Mouse (Mus musculus) liver, embryonic 13.5 days (tissue): ENCODE data around the gene Fanca. TPM values are rescaled to one million over a fixed set of nuclear protein-coding genes. Genes with fewer than 3 reads are reported as not detected.
"Not testable (repeated sequence)": the region's sequence is repeated elsewhere in the genome, so short reads cannot be mapped to it uniquely, and the experiment has no call there.

Experiments
- ATAC-seq: fragments of 200-750 bp; cut with Nextera tagmentation; 2 replicates; pipeline ENCODE4 v1.8.0; 2017; ENCODE audit warnings: low read depth, mild to moderate bottlenecking, moderate number of reproducible peaks, moderate library complexity
- DNase-seq: peaks from one replicate; pipeline ENCODE4 v3.0.0; 2022
- H3K27ac ChIP-seq: fragments of 300-500 bp; sonication (generic); 2 replicates; pipeline ENCODE4 v1.5.1; 2015; ENCODE audit warnings: moderate library complexity, mild to moderate bottlenecking, inconsistent platforms
- H3K27me3 ChIP-seq: fragments of 300-500 bp; sonication (generic); 2 replicates; pipeline ENCODE4 v1.6.1; 2015; ENCODE audit warnings: mild to moderate bottlenecking, inconsistent platforms
- H3K36me3 ChIP-seq: fragments of 300-500 bp; sonication (generic); 2 replicates; pipeline ENCODE4 v1.6.1; 2015; ENCODE audit warnings: mild to moderate bottlenecking, inconsistent platforms
- H3K4me1 ChIP-seq: fragments of 300-500 bp; sonication (generic); replicated peaks from 2 replicates; pipeline ENCODE4 v1.6.1; 2015; ENCODE audit warnings: inconsistent platforms
- H3K4me2 ChIP-seq: fragments of 300-500 bp; sonication (generic); 2 replicates; pipeline ENCODE4 v1.6.1; 2015; ENCODE audit warnings: inconsistent platforms, mild to moderate bottlenecking, moderate library complexity
- H3K4me3 ChIP-seq: fragments of 300-500 bp; sonication (generic); replicated peaks from 2 replicates; pipeline ENCODE4 v1.5.1; 2015; ENCODE audit warnings: mild to moderate bottlenecking, inconsistent platforms
- H3K9ac ChIP-seq: fragments of 300-500 bp; sonication (generic); 2 replicates; pipeline ENCODE4 v1.6.1; 2015; ENCODE audit warnings: mild to moderate bottlenecking, inconsistent platforms
- H3K9me3 ChIP-seq: fragments of 300-500 bp; sonication (generic); replicated peaks from 2 replicates; pipeline ENCODE4 v1.6.1; 2016; ENCODE audit warnings: inconsistent platforms
- WGBS: fragments of 180-500 bp; shearing (Covaris S2); methylation state at CpG from one replicate; pipeline ENCODE4 v1.1.7; 2015; ENCODE audit not compliant: insufficient replicate concordance; 5-methylcytosine and 5-hydroxymethylcytosine counted together
- polyA plus RNA-seq: library from polyadenylated mRNA; unstranded; fragments of >200 nt; fragmentation: Nextera tagmentation; extraction: Ambion mirVana; gene quantifications from 2 replicates; pipeline ENCODE4 v1.2.1, GENCODE M21; 2015

Gene Fanca
- polyA plus RNA-seq, 1 experiment from 2014 or later = 18.3 TPM

GRCm38 (mm10) chr8:123231742-123232141, 86.6 kb downstream of the Fanca start:
- no peak for DNase-seq
- WGBS = 73% methylated on average over 5 of the region's 5 CpGs

GRCm38 (mm10) chr8:123230326-123230725, 88.0 kb downstream of the Fanca start:
- not testable (repeated sequence) for ATAC-seq, H3K4me3 ChIP-seq, DNase-seq, H3K4me2 ChIP-seq, H3K27ac ChIP-seq, H3K9ac ChIP-seq, H3K9me3 ChIP-seq
- WGBS = 77% methylated on average over 11 of the region's 11 CpGs
- peaks cover 21% of the 10 kb centered on the region for H3K27me3 ChIP-seq
- H3K36me3 ChIP-seq = peaks cover 26% of the 10 kb centered on the region; the same call in 1 of the 2 replicates
- peaks cover 15% of the 10 kb centered on the region for H3K4me1 ChIP-seq

More at GRCm38 (mm10) chr8:123231742-123232141, 86.6 kb downstream of the Fanca start:
- Histone ChIP-seq H3K4me2 (no peak overlapping the region), H3K9me3 (no peaks in the 10 kb centered on the region), H3K27me3 (peaks cover 28% of the 10 kb centered on the region), H3K27ac (no peak overlapping the region), H3K4me3 (no peak overlapping the region), H3K36me3 (peaks cover 22% of the 10 kb centered on the region; the same call in 1 of the 2 replicates), H3K4me1 (peaks cover 21% of the 10 kb centered on the region), H3K9ac (no peak overlapping the region)
- no peak for ATAC-seq

- 94% methylated on average over 1 of the region's 1 CpGs for WGBS
- Histone ChIP-seq H3K4me3 (no peak overlapping the region), H3K4me2 (no peak overlapping the region), H3K27ac (no peak overlapping the region), H3K4me1 (peaks cover 19% of the 10 kb centered on the region), H3K9me3 (no peaks in the 10 kb centered on the region), H3K9ac (no peak overlapping the region), H3K36me3 (peaks cover 26% of the 10 kb centered on the region; the same call in 1 of the 2 replicates), H3K27me3 (peaks cover 2% of the 10 kb centered on the region; the same call in 1 of the 2 replicates)
- ATAC-seq (no peak), DNase-seq (no peak)
These were observed 90.0 kb downstream of the Fanca start for GRCm38 (mm10) chr8:123228416-123228815.

DNA sequence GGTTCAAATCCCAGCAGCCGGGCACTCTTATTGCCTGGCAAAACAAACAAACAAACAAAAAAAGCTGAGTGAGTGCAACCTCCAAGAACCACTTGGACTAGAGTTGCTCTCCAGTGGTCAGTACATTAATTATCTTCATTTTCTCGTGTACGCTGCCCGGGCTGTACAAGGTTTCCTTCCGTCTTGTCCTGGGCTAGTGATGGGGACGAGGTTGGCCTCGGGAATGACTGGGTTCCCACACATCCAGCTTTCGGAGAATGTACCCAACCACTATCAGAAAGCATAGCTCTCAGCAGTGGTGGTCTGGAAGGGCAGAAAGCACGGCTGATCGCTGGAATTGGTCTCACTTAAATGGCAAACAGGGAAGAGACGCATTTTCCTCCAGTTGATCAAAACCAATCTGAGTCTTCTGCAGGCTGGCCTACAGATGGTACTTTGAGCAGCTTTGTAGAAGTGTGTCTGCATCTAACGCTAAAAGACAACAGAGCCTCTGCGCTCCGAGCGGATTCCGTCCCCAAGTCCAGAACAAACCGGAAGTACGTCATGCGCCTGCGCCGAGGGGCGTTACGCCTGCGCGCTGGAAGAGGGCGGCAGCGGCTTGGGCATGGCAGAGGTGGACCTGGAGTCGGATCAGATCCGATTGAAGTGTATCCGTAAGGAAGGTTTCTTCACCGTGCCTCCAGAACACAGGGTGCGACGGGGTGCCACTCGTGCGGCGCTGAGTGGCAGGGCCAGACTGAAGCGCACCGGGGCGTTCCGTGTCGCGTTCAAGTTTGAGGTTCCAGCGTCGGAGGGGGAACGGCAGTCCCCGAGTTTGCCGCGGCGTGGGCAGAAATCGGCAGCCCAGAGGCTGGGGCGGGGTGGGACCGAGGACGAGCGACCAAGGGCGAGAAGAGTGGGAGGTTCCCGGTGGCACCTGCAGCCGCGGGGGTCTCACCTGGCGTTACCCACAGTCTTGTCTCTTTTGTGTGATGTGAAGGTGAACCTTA, 93.8 kb downstream of the Fanca start, which contains the start of gene Cdk10:
Cdk10 (plus strand) TSS at position 565 of the 989 bp plus-strand sequence.
- Histone ChIP-seq H3K27ac (peak within 1 kb of the TSS; percentile 79), H3K4me2 (peak within 1 kb of the TSS; percentile 87), H3K4me1 (peaks cover 19% of the 10 kb centered on the region), H3K27me3 (no peaks in the 10 kb centered on the region), H3K4me3 (peak within 1 kb of the TSS; percentile 71), H3K9me3 (no peaks in the 10 kb centered on the region), H3K9ac (peak within 1 kb of the TSS; percentile 79), H3K36me3 (peaks cover 26% of the 10 kb centered on the region; the same call in 1 of the 2 replicates)
- 2% methylated on average over 59 of the region's 59 CpGs for WGBS
- DNase-seq (peak; percentile 89), ATAC-seq (peak; percentile 88)

DNA sequence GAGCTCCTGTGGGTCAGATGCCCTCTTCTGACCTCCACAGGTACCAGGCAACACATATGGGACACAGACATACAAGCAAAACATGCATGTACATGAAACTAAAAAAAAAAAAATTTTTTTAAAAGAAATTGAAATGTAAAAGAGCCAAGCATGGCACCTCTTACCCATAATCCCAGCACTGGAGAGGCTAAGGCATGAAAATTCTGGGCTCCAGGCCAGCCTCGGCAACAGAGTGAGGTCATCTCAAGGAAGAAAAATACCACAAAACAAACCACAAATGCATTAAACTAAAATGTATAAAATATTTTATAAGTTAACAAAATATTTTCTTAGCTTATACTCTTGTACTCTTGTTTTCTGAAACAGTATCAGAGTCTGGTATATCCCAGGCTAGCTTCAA, 97.5 kb downstream of the Fanca start:
- 46% methylated on average over 1 of the region's 1 CpGs for WGBS
- Histone ChIP-seq H3K4me2 (no peak overlapping the region), H3K36me3 (no peaks in the 10 kb centered on the region), H3K4me1 (peaks cover 16% of the 10 kb centered on the region), H3K4me3 (no peak overlapping the region), H3K27ac (no peak overlapping the region), H3K9me3 (no peaks in the 10 kb centered on the region), H3K27me3 (peaks cover 7% of the 10 kb centered on the region), H3K9ac (no peak overlapping the region)
- DNase-seq = no peak
- ATAC-seq = no peak

Other genes with a start within 250 kb of the Fanca start
- gene Rpl13, start 216.2 kb downstream of the Fanca start, polyA plus RNA-seq = 1,172 and 1,189 TPM in 2 replicates
- 1.2 TPM in 2 replicates for gene Cpne7, start 201.2 kb downstream of the Fanca start, polyA plus RNA-seq
- gene Sult5a1, start 160.3 kb downstream of the Fanca start, polyA plus RNA-seq = 1.0 and 1.3 TPM in 2 replicates
- gene Dpep1, start 132.3 kb downstream of the Fanca start, polyA plus RNA-seq = 0.14 and 0.24 TPM in 2 replicates
- 74.6 and 77.5 TPM in 2 replicates for gene Chmp1a, start 105.8 kb downstream of the Fanca start, polyA plus RNA-seq
- 0.37 and 0.43 TPM in 2 replicates for gene Spata33, start 105.7 kb downstream of the Fanca start, polyA plus RNA-seq
- 11.8 and 12.0 TPM in 2 replicates for gene Cdk10, start 93.7 kb downstream of the Fanca start, polyA plus RNA-seq
- 1.2 TPM in 2 replicates for gene Spata2l, start 82.3 kb downstream of the Fanca start, polyA plus RNA-seq
- gene Zfp276, start 64.4 kb downstream of the Fanca start, polyA plus RNA-seq = 6.3 and 7.1 TPM in 2 replicates
- 4.0 and 4.4 TPM in 2 replicates for gene Vps9d1, start 64.2 kb downstream of the Fanca start, polyA plus RNA-seq
- gene Spire2, start 14.1 kb upstream of the Fanca start, polyA plus RNA-seq = 3.1 and 3.4 TPM in 2 replicates
- gene Tcf25, start 55.2 kb upstream of the Fanca start, polyA plus RNA-seq = 63.6 and 73.7 TPM in 2 replicates
- gene Mc1r, start 88.5 kb upstream of the Fanca start, polyA plus RNA-seq = not detected in 2 replicates
- gene Tubb3, start 92.8 kb upstream of the Fanca start, polyA plus RNA-seq = 1.4 and 1.9 TPM in 2 replicates
- gene Def8, start 105.0 kb upstream of the Fanca start, polyA plus RNA-seq = 13.0 and 14.8 TPM in 2 replicates
- gene Afg3l1, start 159.3 kb upstream of the Fanca start, polyA plus RNA-seq = 34.6 and 35.3 TPM in 2 replicates
- gene Dbndd1, start 196.9 kb upstream of the Fanca start, polyA plus RNA-seq = 0.29 and 0.32 TPM in 2 replicates
- 4.2 and 4.8 TPM in 2 replicates for gene Gas8, start 200.3 kb upstream of the Fanca start, polyA plus RNA-seq